Mouse (Mus musculus) embryonic fibroblast, embryonic 13.5 days (primary cell): ENCODE data around the gene Cux2.

Experiments
- CTCF ChIP-seq: IDR thresholded peaks from 2 replicates; pipeline ENCODE4 v1.5.1; 2011; ENCODE audit warnings: mild to moderate bottlenecking, control low read depth, low read length, moderate library complexity, borderline replicate concordance; ENCODE audit not compliant: insufficient read depth
- POLR2A ChIP-seq: IDR thresholded peaks from 2 replicates; pipeline ENCODE4 v1.6.1; 2011; ENCODE audit warnings: low read depth, mild to moderate bottlenecking, control low read depth, low read length, moderate library complexity

DNA sequence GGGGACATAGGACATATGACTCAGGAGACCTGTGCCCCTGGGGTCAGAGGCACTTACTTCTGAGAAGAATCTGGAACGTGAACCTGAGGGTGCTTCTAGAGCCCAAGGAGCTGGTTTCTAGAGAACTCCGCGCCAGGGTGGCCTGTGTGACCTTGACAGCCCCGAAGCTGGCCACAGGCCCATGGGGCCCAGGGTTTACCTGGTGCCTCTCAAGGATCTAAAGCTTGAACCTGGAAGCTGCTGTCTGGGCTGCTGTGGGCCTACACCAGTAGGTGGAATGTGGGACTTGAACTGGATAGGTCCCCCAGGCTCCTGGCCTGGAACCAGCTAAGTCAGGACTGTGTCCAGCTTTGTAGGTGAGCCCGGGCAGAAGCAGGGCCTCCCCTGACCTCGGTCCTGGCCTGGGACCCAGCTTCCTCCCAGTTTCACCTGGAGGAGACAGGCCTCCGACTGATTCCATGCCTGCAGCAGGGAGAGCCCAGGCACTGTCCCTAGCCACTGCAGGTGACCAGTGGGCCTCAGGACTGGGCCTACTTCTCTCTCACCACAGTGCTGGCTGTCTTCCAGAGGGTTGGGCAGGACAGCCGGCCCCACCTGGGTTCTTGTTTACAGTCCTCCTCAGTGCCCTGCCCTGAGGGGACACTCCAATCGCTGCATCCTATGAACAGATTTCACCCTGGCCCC is 196.4 kb downstream of the Cux2 start:
- TF ChIP-seq POLR2A (no peak), CTCF (no peak)
